Mouse (Mus musculus): ENCODE measurements at regions not wholly inside any gene's neighbourhood (a gene's known extent, or its start where the extent isn't known, plus 50 kb on each side); places are given as distances from the start of the nearest gene placed in this dataset.

GRCm38 (mm10) chr3:29764021-29764420 lies 682.2 kb downstream of the Egfem1 start:
- no peak for DNase-seq (ENCODE audit: low spot score)
- TF ChIP-seq CTCF (IDR thresholded peaks at IDR 0.05; ENCODE audit: low read depth), result no peak
- Histone ChIP-seq H3K9ac (replicated peaks; ENCODE audit: low read length) (no peak overlapping the region), H3K9me3 (ENCODE audit: low read length) (no peaks in the 10 kb centered on the region), H3K4me1 (ENCODE audit: insufficient read depth, low read length) (no peaks in the 10 kb centered on the region), H3K27me3 (ENCODE audit: insufficient read depth, low read length) (no peaks in the 10 kb centered on the region), H3K36me3 (ENCODE audit: insufficient read depth, low read length) (no peaks in the 10 kb centered on the region), H3K4me3 (ENCODE audit: low read length) (no peak overlapping the region), H3K4me2 (ENCODE audit: low read depth, low read length) (no peak overlapping the region), H3K27ac (no peak overlapping the region)
- no peak for ATAC-seq
- 94% methylated on average over 3 of the region's 3 CpGs for WGBS

- no peak overlapping the region for H3K4me2 ChIP-seq (ENCODE audit: low read depth, low read length)
- no peak overlapping the region for H3K4me3 ChIP-seq (ENCODE audit: low read length)
- no peak for TF ChIP-seq CTCF (IDR thresholded peaks at IDR 0.05; ENCODE audit: low read depth)
- peak; percentile 52 for DNase-seq (ENCODE audit: low spot score)
- no peaks in the 10 kb centered on the region for H3K9me3 ChIP-seq (ENCODE audit: low read length)
- H3K9ac ChIP-seq (replicated peaks; ENCODE audit: low read length), result no peak overlapping the region
- H3K36me3 ChIP-seq (ENCODE audit: insufficient read depth, low read length), result no peaks in the 10 kb centered on the region
- no peak overlapping the region for H3K27ac ChIP-seq
- 50% methylated on average over 8 of the region's 8 CpGs for WGBS
- H3K27me3 ChIP-seq (ENCODE audit: insufficient read depth, low read length), result no peaks in the 10 kb centered on the region
- H3K4me1 ChIP-seq (ENCODE audit: insufficient read depth, low read length), result no peaks in the 10 kb centered on the region
- ATAC-seq, result no peak
Measured at GRCm38 (mm10) chr3:29757821-29758494, 676.1 kb downstream of the Egfem1 start.

Measured in hindbrain, postnatal 0 days (tissue).